Mouse (Mus musculus) heart, postnatal 0 days (tissue): ENCODE data around the gene Bmpr1a.

Experiments used
- CTCF ChIP-seq: IDR thresholded peaks from 2 replicates; pipeline ENCODE4 v1.5.1; 2016; ENCODE audit warnings: antibody characterized with exemption, control low read depth, low read depth
- EP300 ChIP-seq: IDR thresholded peaks from 2 replicates; pipeline ENCODE4 v1.6.1; 2016; ENCODE audit warnings: antibody characterized with exemption, low read depth

DNA sequence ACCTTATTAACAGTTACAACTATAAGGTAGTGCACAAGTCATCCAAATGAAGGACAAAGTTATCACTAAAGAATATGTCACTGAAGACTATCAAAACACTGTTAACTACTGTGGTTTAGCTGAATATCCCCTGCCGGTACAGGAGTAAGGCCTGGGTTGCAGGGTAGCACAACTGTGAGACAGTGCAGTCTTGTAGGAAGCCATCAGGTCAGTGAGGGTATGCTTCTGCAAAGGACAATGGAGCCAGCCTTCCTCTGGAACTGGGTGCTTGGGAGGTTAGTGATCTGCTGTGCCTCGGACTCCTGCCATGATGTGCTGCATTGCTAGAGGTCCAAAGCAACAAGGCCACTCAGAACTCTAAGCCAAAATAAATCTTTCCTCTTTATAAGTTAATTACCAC is 43.8 kb downstream of the Bmpr1a start:
- TF ChIP-seq CTCF = no peak
- no peak for TF ChIP-seq EP300
